Mouse (Mus musculus) liver (tissue): Measurements from ENCODE around the gene Pan2.
A peak's percentile ranks its signal among the peaks of the same experiment; 100 is the strongest.

Source experiments
- DNase-seq: peaks from one replicate; pipeline ENCODE4 v3.0.0-alpha.2; 2020; ENCODE audit warnings: mixed read lengths

Gene Pan2

DNA sequence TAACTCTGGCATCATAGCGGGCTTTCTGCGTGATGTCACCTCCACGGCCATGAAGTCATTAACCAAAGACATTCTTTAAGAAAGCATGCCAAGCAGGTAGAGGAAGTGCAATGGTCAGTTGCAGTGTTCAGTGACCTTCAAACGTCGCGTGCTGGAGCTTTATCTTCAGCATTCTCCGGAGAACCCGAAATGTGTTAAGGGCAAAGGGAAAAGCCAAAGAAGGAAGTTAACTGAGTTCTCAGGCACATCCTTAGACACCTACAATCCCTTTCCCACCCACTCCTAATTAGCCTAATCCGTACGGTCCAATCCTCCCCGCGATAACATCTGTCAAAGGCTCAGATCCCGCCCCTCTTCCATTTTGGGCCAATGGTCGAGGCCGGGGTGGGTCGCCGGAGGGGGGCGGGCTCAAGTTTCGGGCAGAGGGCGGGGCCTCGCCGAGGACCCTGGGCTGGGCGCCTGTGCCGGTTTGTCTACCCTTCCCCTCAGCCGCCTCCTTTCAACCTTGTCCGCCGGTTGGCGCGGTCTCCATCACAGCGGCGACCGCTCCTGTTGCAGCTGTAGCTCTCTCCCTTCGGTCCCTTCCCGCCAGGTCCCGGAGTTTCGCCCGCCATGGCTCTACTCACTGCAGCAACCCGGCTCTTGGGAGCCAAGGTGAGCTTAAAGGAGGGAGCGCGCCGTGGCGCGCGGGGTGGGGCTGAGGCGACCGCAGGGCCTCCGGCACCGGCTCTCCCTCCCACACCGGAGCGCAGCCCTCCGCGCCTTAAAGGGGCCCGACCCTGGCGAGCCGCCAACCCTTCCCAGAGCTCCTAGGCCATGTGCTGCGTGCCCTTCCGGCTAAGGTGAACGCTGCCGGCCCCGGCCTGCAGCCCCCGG lies 34.4 kb downstream of the Pan2 start, which contains the start of gene Cs:
Gene Cs, plus strand, starts transcription at position 429 of the 876 bp plus-strand sequence.
- peak; percentile 98 for DNase-seq

DNA sequence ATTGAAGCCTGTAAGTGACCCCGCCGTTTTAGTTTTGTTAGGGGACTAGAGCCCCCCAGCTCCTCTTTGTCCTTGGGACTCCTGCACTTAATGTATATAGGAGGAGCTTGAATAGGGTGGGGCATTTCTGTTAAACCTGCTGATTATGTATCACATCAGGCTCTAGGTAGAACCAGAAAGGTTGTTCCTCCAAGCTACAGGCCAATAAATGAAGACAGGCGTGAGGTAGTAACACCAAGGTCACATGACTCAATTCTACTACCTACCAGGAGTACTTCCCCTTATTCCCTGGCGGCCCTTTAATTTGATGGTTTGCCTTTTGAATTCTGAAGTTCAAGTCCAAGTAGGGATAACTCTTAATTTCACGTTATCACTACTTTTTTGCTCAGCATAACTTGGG lies 35.3 kb downstream of the Pan2 start:
- DNase-seq, result no peak

DNA sequence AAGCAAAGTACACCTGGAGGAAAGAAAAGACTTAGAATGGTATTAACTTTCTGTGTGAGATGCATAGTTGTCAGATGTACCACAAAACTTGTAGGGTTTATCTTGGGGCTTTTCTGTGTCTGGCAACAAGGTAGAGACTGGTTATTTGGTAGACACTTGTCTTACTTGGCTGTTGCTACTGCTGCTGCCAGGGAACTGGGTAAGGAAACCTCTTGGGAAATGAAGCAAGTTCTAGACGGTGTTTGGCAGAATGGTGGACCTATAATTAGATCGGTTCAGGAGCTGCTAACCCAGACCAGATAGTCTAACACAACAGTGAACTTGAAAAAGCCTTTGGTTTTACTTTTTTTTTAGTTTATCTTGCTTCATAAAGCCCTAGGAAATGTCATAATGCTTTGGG lies 35.8 kb downstream of the Pan2 start:
- no peak for DNase-seq

DNA sequence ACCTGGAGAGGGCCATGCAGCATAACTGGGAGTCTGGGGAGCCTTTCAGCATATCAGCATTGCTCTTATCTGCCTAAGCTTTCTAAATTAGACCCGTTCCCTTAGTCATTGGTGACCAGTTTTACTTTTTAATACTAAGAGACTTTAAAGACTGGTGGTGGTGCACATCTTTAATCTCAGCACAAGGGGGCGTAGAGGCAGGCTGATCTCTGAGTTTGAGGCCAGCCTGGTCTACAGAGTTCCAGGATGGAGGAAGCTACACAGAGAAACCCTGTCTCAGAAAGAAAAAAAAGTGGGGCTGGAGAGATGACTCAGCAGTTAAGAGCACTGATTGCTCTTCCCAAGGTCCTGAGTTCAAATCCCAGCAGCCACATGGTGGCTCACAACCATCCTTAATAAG lies 37.1 kb downstream of the Pan2 start:
- DNase-seq, result peak; percentile 24

DNA sequence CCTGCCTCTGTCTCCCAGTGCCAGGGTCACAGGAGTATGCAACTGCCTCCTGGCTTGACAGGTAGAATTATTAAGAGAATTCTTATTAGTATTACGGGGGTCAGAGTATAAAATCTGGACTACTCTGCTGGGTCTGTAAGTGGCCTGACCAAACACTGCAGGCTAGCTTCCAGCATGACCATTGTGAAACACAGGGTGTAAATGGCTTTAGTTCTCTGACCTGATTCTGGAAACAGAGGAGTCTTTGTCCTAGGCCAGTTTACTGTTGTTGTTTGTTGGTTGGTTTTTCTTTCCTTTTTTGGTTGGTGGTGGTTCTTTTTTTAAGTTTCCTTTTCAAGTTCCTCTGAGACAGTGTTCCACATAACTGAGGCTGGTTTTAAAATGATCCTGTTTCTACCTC lies 40.3 kb downstream of the Pan2 start:
- no peak for DNase-seq

DNA sequence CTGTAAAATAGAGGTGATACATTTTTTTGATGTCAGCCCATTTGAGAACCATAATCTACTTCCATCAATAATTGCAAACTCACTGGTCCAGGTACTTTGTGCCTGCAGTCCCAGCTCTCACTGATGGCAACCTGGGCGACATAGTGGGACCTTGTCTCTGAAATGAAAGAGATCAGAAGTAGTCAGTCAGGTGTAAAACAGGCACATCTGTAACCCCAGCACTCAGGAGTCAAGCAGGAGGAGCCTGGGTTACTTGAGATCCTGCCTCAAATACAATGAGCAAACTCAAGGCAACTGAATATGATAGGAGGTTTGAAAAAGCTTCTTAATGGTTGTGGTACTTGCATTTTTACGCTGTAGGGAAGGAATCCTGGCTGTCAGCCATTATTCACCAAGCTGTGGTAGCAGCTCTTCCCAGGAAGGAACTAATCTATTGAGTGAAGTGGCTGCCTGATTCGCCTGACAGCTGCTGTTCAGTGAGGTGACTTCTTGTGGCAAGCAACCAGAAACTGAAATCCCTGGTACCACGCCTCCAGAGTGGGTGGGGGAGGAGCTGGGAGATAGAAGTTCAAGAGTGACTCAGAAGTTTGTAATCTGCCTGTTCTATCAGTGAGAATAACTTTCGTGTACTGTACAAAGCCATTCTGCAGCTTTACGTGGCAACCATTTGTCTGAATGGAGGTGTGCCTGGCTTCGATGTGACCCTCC lies 41.6 kb downstream of the Pan2 start:
- peak; percentile 90 for DNase-seq

DNA sequence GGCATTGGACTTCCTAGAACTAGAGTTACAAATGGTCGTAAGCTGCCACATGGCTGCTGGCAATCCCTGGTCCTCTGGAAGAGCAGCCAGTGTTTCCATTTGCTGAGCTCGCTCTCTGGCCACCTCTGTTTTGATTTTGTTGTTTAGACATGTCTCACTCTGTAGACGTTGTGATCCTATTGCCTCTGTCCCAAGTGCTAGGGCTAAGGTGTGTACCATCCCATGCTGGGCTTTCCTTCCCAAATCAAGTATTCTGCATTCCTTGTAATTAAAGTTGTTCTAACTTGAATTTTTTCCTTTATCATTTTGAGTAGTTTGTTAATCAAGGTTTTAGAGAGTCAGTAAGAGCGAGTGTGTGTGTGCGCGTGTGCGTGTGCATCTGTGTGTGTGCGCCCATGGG lies 44.4 kb downstream of the Pan2 start:
- DNase-seq, result no peak

DNA sequence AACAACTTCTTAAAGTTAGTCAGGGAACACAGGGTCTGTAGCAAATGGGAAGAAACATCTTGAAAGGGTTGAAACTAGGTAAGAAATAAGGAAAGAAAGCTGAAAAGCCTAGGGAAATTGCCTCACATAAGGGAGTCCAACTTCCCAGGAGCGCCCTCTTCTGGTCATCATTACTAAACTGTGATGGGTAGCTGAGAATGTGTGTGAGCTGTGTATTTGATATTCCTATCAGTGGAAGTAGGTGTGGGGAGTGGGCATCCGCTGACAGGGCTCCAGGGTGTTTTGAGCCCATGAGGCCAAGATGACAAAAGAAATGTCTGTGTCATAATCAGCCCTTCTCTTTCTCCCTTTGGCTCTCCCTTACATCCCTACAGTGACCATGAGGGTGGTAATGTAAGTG lies 55.7 kb downstream of the Pan2 start:
- peak; percentile 52 for DNase-seq

DNA sequence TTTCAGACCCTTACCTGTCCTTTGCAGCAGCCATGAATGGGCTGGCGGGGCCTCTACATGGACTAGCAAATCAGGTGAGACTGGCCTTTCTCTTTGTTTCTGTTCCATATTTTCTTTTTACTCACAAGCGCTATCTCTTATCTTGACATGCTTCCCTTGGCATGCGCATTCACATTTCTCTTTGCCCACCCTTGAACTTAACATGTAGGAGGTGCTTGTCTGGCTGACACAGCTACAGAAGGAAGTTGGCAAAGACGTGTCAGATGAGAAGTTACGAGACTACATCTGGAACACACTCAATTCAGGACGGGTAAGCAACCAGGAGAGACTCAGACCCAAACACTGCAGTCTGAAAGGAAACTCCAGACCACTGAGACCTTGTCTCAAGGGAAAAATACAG lies 56.1 kb downstream of the Pan2 start:
- no peak for DNase-seq

DNA sequence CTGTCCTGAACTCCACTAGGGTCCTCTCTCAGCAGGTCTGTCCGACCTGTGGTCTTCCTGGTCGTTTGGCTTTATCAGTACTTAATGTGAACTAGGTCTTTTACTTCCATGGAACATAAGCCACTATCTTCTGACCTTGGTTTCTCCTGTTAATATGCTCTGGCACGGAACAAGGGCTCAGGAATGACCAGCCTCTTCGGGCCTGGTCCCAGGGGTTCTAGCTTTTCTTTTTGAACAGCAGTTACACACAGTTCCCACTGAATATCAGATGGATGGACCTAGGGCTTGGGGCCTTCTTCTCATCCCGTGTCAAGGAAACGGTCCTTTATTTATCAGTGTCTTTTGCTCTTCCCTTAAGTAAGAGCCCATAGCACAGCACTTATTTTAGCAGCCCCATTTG lies 58.7 kb downstream of the Pan2 start:
- DNase-seq, result no peak

DNA sequence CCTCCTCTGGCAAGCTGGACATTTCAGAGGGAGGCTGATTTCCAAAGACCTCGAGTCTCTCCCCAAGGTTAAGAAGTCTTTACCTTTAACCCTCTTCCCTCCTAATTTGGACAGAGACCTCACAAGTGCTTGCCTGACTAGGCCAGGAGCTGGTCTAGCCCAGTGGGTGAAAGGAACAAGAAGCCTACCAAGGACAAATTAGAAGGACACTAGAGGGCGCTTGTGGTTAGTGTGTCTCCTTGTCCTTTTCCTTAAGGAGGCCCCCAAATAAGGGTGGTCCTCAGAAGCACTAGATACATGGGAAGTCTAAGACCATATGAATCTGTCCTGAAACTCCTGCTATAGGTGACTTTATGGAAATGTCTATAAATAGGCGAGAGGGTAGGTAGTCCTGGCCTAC lies 59.4 kb downstream of the Pan2 start:
- DNase-seq, result no peak

DNA sequence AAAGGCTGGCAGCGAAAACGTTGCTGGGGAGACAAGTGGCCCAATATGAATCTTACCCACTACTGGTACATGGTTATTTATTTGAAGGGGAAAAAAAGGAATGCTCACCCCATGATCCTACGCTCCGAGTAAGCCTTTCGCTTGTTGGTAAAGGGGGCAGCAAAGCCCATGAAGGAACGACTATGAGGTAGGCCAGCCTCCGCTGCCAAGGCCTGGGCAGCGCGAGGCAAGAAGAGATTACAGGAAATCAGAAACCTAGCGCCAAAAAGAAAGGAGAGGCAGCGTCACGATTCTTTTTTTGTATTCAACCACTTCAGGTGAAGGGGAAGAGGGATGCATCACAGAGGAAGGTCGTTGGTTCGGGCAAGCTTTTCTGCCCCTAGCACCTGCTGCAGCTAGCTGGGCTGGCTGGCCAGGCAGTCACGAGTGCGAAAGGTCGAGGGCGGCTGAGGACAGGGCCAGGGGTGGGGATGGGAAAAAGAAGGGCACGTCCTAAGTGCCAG lies 64.8 kb downstream of the Pan2 start:
- no peak for DNase-seq

DNA sequence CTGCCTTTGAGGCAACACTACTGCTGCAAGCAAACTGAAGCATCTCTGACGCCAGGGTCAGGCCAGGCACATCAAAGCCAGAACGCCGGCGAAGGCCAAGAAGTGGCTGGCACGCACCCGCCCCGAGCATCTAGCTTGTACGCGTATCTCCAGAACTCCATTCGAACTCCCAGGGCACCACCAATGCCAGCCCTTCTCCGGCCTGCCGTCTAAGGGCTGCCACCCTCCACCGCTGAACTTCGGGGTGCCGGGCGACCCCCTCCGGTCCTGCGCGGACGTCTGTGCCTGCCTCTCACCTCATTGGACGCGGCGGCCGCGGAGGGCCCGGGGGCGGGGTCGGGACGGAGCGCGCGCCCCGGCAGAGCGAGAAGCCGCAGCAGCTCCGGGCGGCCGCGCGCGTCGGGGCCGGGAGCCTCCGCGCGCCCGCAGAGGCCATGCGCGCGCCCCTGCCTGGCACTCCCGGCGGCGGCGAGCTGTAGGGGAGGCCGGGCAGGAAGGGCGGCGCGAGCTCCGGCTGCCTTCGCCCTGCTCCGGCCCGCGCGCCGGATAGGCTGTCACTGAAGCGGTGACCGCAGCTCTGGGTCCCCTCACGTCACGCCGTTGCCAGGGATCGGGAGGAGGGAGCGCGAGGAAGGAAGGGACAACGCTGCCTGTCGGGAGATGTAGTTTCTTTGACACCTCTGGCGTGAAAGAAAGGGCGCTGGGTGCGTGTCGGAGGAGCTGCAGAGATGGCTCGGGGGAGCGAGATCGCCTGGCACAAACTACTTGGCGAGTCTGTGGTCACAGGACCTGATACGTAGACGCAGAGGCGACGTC lies 65.5 kb downstream of the Pan2 start, which contains the start of gene Coq10a:
Gene Coq10a, minus strand, starts transcription at position 596 of the 816 bp plus-strand sequence.
- DNase-seq, result peak; percentile 88

DNA sequence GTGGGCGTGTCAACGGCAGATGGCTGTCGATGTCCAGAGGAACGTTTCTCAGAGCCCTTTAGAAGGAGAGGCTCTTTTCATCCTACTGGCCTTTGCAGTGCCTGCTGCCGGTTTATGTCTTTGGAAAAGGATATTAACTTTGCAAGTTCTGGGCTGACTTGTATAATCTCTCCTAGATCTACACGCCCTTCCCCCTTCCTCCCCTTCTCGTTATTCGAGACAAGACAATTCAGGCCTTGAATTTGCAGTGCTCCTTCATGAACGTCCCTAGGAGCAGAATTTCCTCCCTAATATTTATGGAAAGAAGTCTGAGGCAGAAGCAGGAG lies 66.0 kb downstream of the Pan2 start:
- no peak for DNase-seq

DNA sequence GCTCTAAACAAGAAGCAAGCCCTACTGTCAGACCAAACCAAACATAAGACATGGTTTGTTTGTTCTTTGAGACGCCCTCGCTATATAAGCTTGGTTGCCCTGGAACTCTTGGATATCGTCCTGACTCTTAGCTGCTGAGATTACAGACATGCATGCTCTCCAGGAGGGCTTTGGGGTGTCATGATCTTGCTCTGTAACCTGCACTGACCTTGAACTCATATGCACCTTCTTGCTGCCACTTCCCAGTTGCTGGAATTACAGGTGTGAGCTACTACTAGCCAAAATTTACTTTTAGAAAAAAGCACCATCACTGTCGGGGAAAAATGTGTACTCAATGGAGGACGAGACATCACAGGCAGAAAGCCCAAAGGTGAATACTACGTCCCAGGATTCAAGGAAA lies 66.5 kb downstream of the Pan2 start:
- no peak for DNase-seq

DNA sequence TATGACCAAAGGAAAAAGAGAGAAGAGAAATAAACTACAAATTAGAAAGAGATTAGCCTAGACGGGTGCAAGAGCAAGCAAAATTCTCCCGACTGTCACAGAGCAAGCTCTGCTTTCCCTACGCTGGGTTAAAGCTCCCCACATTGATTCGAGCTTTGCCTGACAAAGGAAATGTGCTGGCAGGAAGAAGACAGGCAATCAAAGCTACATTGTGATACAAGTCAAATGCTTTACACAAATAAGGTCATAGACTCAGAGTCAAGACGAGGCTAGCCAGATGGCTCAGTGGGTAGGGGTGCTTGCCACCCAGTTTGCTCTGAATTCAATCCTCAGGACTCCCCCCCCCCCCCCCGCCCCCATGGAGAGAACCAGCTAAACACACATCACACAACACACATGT lies 66.9 kb downstream of the Pan2 start:
- no peak for DNase-seq

DNA sequence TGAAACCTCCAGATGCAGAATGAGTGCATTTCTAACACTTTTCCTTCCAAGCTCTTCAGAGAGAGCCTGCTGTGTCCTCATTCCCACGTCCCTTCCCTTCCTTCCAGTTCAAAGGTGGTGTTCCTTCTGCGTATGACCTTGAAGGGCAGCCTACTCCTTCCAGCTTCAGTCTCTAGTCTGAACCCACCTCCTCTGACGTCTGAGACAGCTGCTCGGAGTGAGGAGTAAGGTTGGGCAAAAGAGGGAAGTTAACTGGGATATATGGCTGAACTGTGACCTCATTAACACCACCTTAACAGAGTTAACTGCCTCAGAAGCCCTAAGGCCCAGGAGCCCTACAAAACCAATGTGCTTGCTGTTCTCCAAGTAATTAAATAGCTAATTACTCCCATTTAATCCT lies 67.5 kb downstream of the Pan2 start:
- no peak for DNase-seq
